Mouse (Mus musculus) forebrain, embryonic 11.5 days (tissue): ENCODE results near the gene Sox21. TPM values are rescaled to one million over a fixed set of nuclear protein-coding genes. Genes with fewer than 3 reads are reported as not detected.

Experiments used
- ATAC-seq: fragments of 200-750 bp; cut with Nextera tagmentation; replicated peaks from 2 replicates; pipeline ENCODE4 v1.8.0; 2017; ENCODE audit warnings: moderate TSS enrichment; ENCODE audit not compliant: low FRiP score
- DNase-seq: peaks from one replicate; pipeline ENCODE4 v3.0.0-alpha.2; 2017; ENCODE audit warnings: low spot score
- H3K27ac ChIP-seq: fragments of 300-500 bp; sonication (generic); 2 replicates; pipeline ENCODE4 v1.5.1; 2014; ENCODE audit warnings: low read depth, low read length
- H3K27me3 ChIP-seq: fragments of 300-500 bp; sonication (generic); 2 replicates; pipeline ENCODE4 v1.6.1; 2014; ENCODE audit warnings: mild to moderate bottlenecking, low read length, mixed read lengths; ENCODE audit not compliant: control insufficient read depth, insufficient read depth
- H3K36me3 ChIP-seq: fragments of 300-500 bp; sonication (generic); 2 replicates; pipeline ENCODE4 v1.6.1; 2014; ENCODE audit warnings: mild to moderate bottlenecking, low read length, moderate library complexity, mixed read lengths; ENCODE audit not compliant: control insufficient read depth, insufficient read depth
- H3K4me1 ChIP-seq: fragments of 300-500 bp; sonication (generic); replicated peaks from 2 replicates; pipeline ENCODE4 v1.6.1; 2014; ENCODE audit warnings: low read length, mixed read lengths; ENCODE audit not compliant: control insufficient read depth, insufficient read depth
- H3K4me2 ChIP-seq: fragments of 300-500 bp; sonication (generic); 2 replicates; pipeline ENCODE4 v1.6.1; 2014; ENCODE audit warnings: low read depth, mild to moderate bottlenecking, low read length, moderate library complexity, mixed read lengths; ENCODE audit not compliant: severe bottlenecking
- H3K4me3 ChIP-seq: fragments of 300-500 bp; sonication (generic); 2 replicates; pipeline ENCODE4 v1.5.1; 2014; ENCODE audit warnings: low read depth, low read length
- H3K9ac ChIP-seq: fragments of 300-500 bp; sonication (generic); 2 replicates; pipeline ENCODE4 v1.6.1; 2014; ENCODE audit warnings: low read length
- H3K9me3 ChIP-seq: fragments of 300-500 bp; sonication (generic); 2 replicates; pipeline ENCODE4 v1.6.1; 2016; ENCODE audit warnings: low read length, mixed read lengths; ENCODE audit not compliant: control insufficient read depth
- WGBS: fragments of 180-500 bp; shearing (Covaris S2); extraction: QIAGEN DNeasy Blood & Tissue Kit; methylation state at CpG from one replicate; pipeline ENCODE4 v1.1.7; 2014; 5-methylcytosine and 5-hydroxymethylcytosine counted together
- polyA plus RNA-seq: library from polyadenylated mRNA; unstranded; fragments of >200 nt; fragmentation: Nextera tagmentation; extraction: Ambion mirVana; gene quantifications from 2 replicates; pipeline ENCODE4 v1.2.1, GENCODE M21; 2014

Gene Sox21
- polyA plus RNA-seq, 1 experiment from 2014 or later, result 21.6 TPM

DNA sequence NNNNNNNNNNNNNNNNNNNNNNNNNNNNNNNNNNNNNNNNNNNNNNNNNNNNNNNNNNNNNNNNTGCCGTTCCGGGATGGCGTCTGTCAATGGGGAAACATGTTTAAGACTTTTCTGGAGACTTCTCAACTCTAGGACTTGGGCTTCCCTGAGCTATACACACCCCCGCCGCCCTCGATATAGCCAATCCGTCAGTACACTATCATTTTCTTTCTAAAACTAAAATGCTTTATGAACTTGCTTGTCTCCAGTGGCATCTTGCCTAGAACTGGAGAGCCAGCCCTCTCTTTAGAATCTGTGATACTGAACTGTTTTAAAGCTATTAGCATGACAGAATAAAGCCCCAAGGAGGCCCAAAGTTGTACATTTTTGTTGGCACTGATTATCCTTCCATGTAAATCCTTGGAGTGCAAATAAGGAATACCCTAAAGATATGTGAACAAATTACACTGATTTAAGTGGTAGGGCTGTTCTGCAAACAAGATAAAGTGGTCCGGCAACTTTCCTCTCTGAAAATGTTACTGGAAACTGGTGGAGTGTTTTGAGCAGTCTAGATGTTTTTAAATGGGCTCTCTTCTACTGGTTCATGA lies 4.4 kb downstream of the Sox21 start:
- WGBS, result 2% methylated on average over 8 of the region's 8 CpGs

GRCm38 (mm10) chr14:118226471-118227155 lies 10.2 kb downstream of the Sox21 start:
- H3K4me1 ChIP-seq, result peaks cover 33% of the 10 kb centered on the region
- ATAC-seq (no peak), DNase-seq (peak; percentile 64)
- 1% methylated on average over 21 of the region's 21 CpGs for WGBS
- H3K27ac ChIP-seq, result no peak overlapping the region
- no peaks in the 10 kb centered on the region for H3K36me3 ChIP-seq
- peaks cover 21% of the 10 kb centered on the region for H3K27me3 ChIP-seq
- peak overlapping the region; percentile 27 for H3K9ac ChIP-seq
- no peak overlapping the region; the same call in 1 of the 2 replicates for H3K4me3 ChIP-seq
- peak overlapping the region; percentile 41 for H3K4me2 ChIP-seq
- H3K9me3 ChIP-seq, result no peaks in the 10 kb centered on the region

More for the DNA sequence above, 4.4 kb downstream of the Sox21 start:
- H3K9ac ChIP-seq, result peak overlapping the region; percentile 55
- peak overlapping the region; percentile 75 for H3K4me2 ChIP-seq
- H3K27ac ChIP-seq, result peak overlapping the region; percentile 66
- no peak for ATAC-seq
- no peaks in the 10 kb centered on the region for H3K36me3 ChIP-seq
- peaks cover 6% of the 10 kb centered on the region for H3K27me3 ChIP-seq
- H3K4me1 ChIP-seq, result peaks cover 15% of the 10 kb centered on the region
- H3K4me3 ChIP-seq, result peak overlapping the region; percentile 28
- no peak for DNase-seq
- no peaks in the 10 kb centered on the region for H3K9me3 ChIP-seq

DNA sequence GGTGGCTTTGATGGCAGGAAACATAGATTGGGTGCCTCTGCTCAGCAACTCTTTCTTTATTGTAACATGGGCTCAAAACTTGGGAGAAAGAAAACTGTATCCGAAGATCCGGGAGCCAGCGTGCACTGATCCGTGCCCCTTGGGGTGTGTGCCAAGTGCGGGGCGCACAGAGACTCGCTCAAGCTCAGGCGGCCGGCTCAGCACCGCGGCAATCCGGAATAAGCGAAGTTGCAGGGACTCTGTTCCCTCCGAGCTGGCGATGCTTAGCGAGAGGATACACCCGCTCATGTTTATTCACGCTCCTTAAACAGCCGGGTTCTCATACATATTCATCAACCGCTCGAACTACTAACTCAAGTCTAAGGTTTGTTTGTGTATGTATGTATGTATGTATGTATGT lies 10.9 kb downstream of the Sox21 start:
- peak; percentile 79 for DNase-seq
- Histone ChIP-seq H3K4me3 (peak overlapping the region; percentile 6; the same call in 1 of the 2 replicates), H3K4me1 (peaks cover 32% of the 10 kb centered on the region), H3K4me2 (peak overlapping the region; percentile 41), H3K36me3 (no peaks in the 10 kb centered on the region), H3K27ac (no peak overlapping the region), H3K9ac (peak overlapping the region; percentile 42), H3K27me3 (peaks cover 21% of the 10 kb centered on the region), H3K9me3 (no peaks in the 10 kb centered on the region; the same call in 1 of the 2 replicates)
- peak; percentile 19 for ATAC-seq
- 2% methylated on average over 21 of the region's 21 CpGs for WGBS

GRCm38 (mm10) chr14:118225061-118225743 lies 11.6 kb downstream of the Sox21 start:
- WGBS, result 17% methylated on average over 16 of the region's 16 CpGs
- Histone ChIP-seq H3K4me3 (no peak overlapping the region), H3K36me3 (no peaks in the 10 kb centered on the region), H3K9me3 (no peaks in the 10 kb centered on the region; the same call in 1 of the 2 replicates), H3K27ac (no peak overlapping the region), H3K9ac (peak overlapping the region; percentile 42), H3K4me2 (peak overlapping the region; percentile 41), H3K4me1 (peaks cover 32% of the 10 kb centered on the region), H3K27me3 (peaks cover 21% of the 10 kb centered on the region)
- ATAC-seq, result no peak
- no peak for DNase-seq

GRCm38 (mm10) chr14:118220885-118221284 lies 15.9 kb downstream of the Sox21 start:
- H3K4me3 ChIP-seq, result no peak overlapping the region
- no peak overlapping the region for H3K9ac ChIP-seq
- H3K4me2 ChIP-seq, result no peak overlapping the region
- H3K36me3 ChIP-seq, result no peaks in the 10 kb centered on the region
- no peak for DNase-seq
- H3K27ac ChIP-seq, result no peak overlapping the region
- no peak for ATAC-seq
- H3K27me3 ChIP-seq, result peaks cover 15% of the 10 kb centered on the region
- H3K9me3 ChIP-seq, result no peaks in the 10 kb centered on the region; the same call in 1 of the 2 replicates
- WGBS, result 89% methylated on average over 1 of the region's 1 CpGs
- H3K4me1 ChIP-seq, result peaks cover 9% of the 10 kb centered on the region

DNA sequence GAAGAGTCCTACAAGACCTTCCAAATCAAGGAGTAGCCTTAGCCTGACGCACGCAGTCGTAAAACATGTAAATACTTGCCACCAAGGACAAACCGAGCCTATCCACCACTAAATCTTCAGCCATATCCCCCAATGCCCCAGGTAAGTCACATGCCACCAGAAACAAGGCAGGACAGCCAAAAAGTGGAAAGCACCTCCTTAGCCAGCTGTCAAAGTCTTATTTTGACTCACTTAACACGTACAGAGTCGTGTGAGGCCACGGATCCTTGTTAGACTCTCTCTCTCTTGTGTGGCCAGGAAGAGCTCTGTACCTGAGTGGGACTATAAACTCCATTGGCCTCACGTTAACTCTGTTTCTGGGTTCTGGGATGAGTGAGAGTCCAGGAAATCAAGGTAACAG lies 20.0 kb downstream of the Sox21 start:
- no peak overlapping the region for H3K27ac ChIP-seq
- no peaks in the 10 kb centered on the region; the same call in 1 of the 2 replicates for H3K4me1 ChIP-seq
- no peaks in the 10 kb centered on the region; the same call in 1 of the 2 replicates for H3K9me3 ChIP-seq
- WGBS, result 92% methylated on average over 8 of the region's 8 CpGs
- no peaks in the 10 kb centered on the region; the same call in 1 of the 2 replicates for H3K27me3 ChIP-seq
- no peak overlapping the region for H3K9ac ChIP-seq
- no peak overlapping the region for H3K4me3 ChIP-seq
- H3K4me2 ChIP-seq, result no peak overlapping the region
- no peak for ATAC-seq
- DNase-seq, result no peak
- no peaks in the 10 kb centered on the region for H3K36me3 ChIP-seq

- no peaks in the 10 kb centered on the region; the same call in 1 of the 2 replicates for H3K9me3 ChIP-seq
- no peaks in the 10 kb centered on the region; the same call in 1 of the 2 replicates for H3K27me3 ChIP-seq
- no peak for DNase-seq
- H3K4me1 ChIP-seq, result no peaks in the 10 kb centered on the region; the same call in 1 of the 2 replicates
- no peak overlapping the region for H3K27ac ChIP-seq
- no peak overlapping the region for H3K9ac ChIP-seq
- no peak overlapping the region for H3K4me3 ChIP-seq
- WGBS, result 65% methylated on average over 15 of the region's 15 CpGs
- H3K4me2 ChIP-seq, result no peak overlapping the region
- no peaks in the 10 kb centered on the region for H3K36me3 ChIP-seq
- ATAC-seq, result no peak
These were observed 24.5 kb downstream of the Sox21 start for GRCm38 (mm10) chr14:118212188-118212804.

GRCm38 (mm10) chr14:118209642-118210041 lies 27.2 kb downstream of the Sox21 start:
- ATAC-seq, result peak; percentile 55; the same call in 1 of the 2 replicates

More at GRCm38 (mm10) chr14:118209642-118210041, 27.2 kb downstream of the Sox21 start:
- H3K4me2 ChIP-seq, result no peak overlapping the region
- no peaks in the 10 kb centered on the region; the same call in 1 of the 2 replicates for H3K9me3 ChIP-seq
- H3K4me1 ChIP-seq, result no peaks in the 10 kb centered on the region; the same call in 1 of the 2 replicates
- H3K4me3 ChIP-seq, result no peak overlapping the region
- no peak for DNase-seq
- no peaks in the 10 kb centered on the region; the same call in 1 of the 2 replicates for H3K27me3 ChIP-seq
- 17% methylated on average over 5 of the region's 5 CpGs for WGBS
- H3K27ac ChIP-seq, result no peak overlapping the region
- H3K36me3 ChIP-seq, result no peaks in the 10 kb centered on the region
- H3K9ac ChIP-seq, result no peak overlapping the region
